Mouse (Mus musculus) liver, embryonic 14.5 days (tissue): ENCODE data around the gene Chst11. TPM values are rescaled to one million over a fixed set of nuclear protein-coding genes. Genes with fewer than 3 reads are reported as not detected.

ENCODE experiments used
- ATAC-seq: fragments of 200-750 bp; cut with Nextera tagmentation; 2 replicates; pipeline ENCODE4 v1.8.0; 2017; ENCODE audit warnings: moderate number of reproducible peaks, mild to moderate bottlenecking, moderate library complexity; ENCODE audit not compliant: insufficient read depth
- DNase-seq, 3 experiments: peaks; one replicate each; pipeline ENCODE4 v3.0.0-alpha.2; 2012 to 2013; ENCODE audit warnings: low read depth in 3 of 3, low spot score in 3 of 3
- H3K27ac ChIP-seq: fragments of 300-500 bp; sonication (generic); 2 replicates; pipeline ENCODE4 v1.5.1; 2014; ENCODE audit warnings: moderate library complexity, mild to moderate bottlenecking, control low read depth, inconsistent platforms
- H3K27me3 ChIP-seq: fragments of 300-500 bp; sonication (generic); 2 replicates; pipeline ENCODE4 v1.6.1; 2014; ENCODE audit warnings: mild to moderate bottlenecking, low read length, moderate library complexity; ENCODE audit not compliant: control insufficient read depth, insufficient read depth
- H3K36me3 ChIP-seq: fragments of 300-500 bp; sonication (generic); replicated peaks from 2 replicates; pipeline ENCODE4 v1.6.1; 2014; ENCODE audit warnings: low read depth; ENCODE audit not compliant: control insufficient read depth, insufficient read depth
- H3K4me1 ChIP-seq, 2 experiments: fragments of 200-500 bp in 1 of 2; fragments of 300-500 bp in 1 of 2; sonication (generic) in 1 of 2; replicated peaks; 2 replicates each; pipeline ENCODE4 v1.6.1; 2012 to 2014; ENCODE audit warnings: antibody characterized with exemption in 1 of 2, inconsistent platforms in 1 of 2, low read length in 1 of 2; ENCODE audit not compliant: control insufficient read depth in 2 of 2, insufficient read depth in 2 of 2
- H3K4me2 ChIP-seq: fragments of 300-500 bp; sonication (generic); 2 replicates; pipeline ENCODE4 v1.6.1; 2014; ENCODE audit warnings: low read depth, mild to moderate bottlenecking, control low read depth, moderate library complexity
- H3K4me3 ChIP-seq, 2 experiments: fragments of 200-500 bp in 1 of 2; fragments of 300-500 bp in 1 of 2; sonication (generic) in 1 of 2; 2 replicates each; pipeline ENCODE4 v1.5.1; 2012 to 2014; ENCODE audit warnings: low read depth in 2 of 2, low read length in 2 of 2, mild to moderate bottlenecking in 2 of 2, control low read depth in 1 of 2, inconsistent platforms in 1 of 2, moderate library complexity in 1 of 2; ENCODE audit not compliant: insufficient read depth in 1 of 2
- H3K9ac ChIP-seq: fragments of 300-500 bp; sonication (generic); replicated peaks from 2 replicates; pipeline ENCODE4 v1.6.1; 2014; ENCODE audit warnings: mild to moderate bottlenecking, control low read depth, moderate library complexity
- H3K9me3 ChIP-seq: fragments of 300-500 bp; sonication (generic); 2 replicates; pipeline ENCODE4 v1.6.1; 2016; ENCODE audit warnings: low read length, mixed read lengths; ENCODE audit not compliant: control insufficient read depth
- CTCF ChIP-seq: IDR thresholded peaks from 2 replicates; pipeline ENCODE4 v1.5.1; 2016; ENCODE audit warnings: antibody characterized with exemption, low read depth, control low read depth
- EP300 ChIP-seq: IDR thresholded peaks from 2 replicates; pipeline ENCODE4 v1.6.1; 2016; ENCODE audit warnings: antibody characterized with exemption, low read depth
- WGBS: fragments of 180-500 bp; shearing (Covaris S2); extraction: QIAGEN DNeasy Blood & Tissue Kit; methylation state at CpG from one replicate; pipeline ENCODE4 v1.1.7; 2014; ENCODE audit not compliant: insufficient replicate concordance; 5-methylcytosine and 5-hydroxymethylcytosine counted together
- polyA plus RNA-seq, 2 experiments: library from polyadenylated mRNA; depleted of rRNA in 1 of 2; stranded (reverse) in 1 of 2; unstranded in 1 of 2; fragments of >200 nt; fragmentation: Nextera tagmentation in 1 of 2; extraction: Ambion mirVana in 1 of 2; gene quantifications; 2 replicates each; pipeline versions ENCODE4 v1.2.1 to v1.2.3; 2012 to 2014

Gene Chst11
- polyA plus RNA-seq, 2 experiments, result 1.8 to 5.2 TPM

- Histone ChIP-seq H3K36me3 (no peaks in the 10 kb centered on the region), H3K4me2 (no peak overlapping the region), H3K9me3 (no peaks in the 10 kb centered on the region), H3K4me1 (no peaks in the 10 kb centered on the region), H3K27ac (no peak overlapping the region), H3K27me3 (no peaks in the 10 kb centered on the region), H3K9ac (no peak overlapping the region), H3K4me3 (no peak overlapping the region)
- no peak for TF ChIP-seq EP300
- TF ChIP-seq CTCF, result peak; percentile 87
- ATAC-seq (no peak), DNase-seq (peak in 2 of 3 experiments; percentile 9 to 23)
- WGBS, result 22% methylated on average over 12 of the region's 12 CpGs
Measured at GRCm38 (mm10) chr10:83219729-83220128, 234.4 kb downstream of the Chst11 start.

DNA sequence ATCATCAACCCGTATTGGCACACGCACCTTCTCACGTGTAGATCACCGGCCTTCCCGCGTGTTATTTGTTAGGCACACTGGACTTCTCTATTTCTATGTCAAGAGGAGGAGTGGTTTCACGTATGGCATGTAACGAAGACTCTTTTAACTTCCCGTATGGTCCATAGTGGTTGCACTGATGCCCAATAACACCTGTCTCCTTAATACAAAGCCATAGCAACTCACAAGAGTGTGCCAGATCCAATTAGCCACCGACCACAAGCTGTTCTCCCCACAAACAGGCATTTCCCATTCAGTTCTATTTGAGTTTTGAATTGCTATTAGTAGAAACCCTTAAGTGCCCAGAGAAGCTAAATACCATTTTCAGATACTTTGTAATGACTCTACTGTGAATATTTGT is 234.9 kb downstream of the Chst11 start:
- Histone ChIP-seq H3K36me3 (no peaks in the 10 kb centered on the region), H3K9me3 (no peaks in the 10 kb centered on the region), H3K4me2 (no peak overlapping the region), H3K4me1 (no peaks in the 10 kb centered on the region), H3K9ac (no peak overlapping the region), H3K27me3 (no peaks in the 10 kb centered on the region), H3K27ac (no peak overlapping the region), H3K4me3 (no peak overlapping the region)
- ATAC-seq (no peak), DNase-seq (no peak)
- 67% methylated on average over 10 of the region's 10 CpGs for WGBS
- TF ChIP-seq CTCF, result no peak
- TF ChIP-seq EP300, result no peak

DNA sequence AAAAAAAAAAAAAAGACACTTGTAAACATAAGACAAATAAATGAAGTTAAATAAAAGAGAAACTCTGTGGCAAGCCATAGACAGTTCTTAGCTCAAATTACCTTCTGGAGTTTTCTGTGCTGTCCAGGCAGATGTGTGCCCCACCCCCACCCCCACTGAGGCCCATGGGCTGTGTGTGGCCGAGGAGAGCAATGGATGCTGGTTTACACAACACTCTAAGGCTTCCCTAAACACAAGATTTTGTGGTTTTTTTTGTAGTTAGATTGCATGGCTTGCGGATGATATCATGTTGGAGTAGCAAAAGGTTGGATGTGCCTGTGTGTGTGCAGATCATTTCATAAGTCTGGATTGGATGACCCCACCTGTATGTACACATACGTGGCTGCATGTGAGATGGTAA is 235.5 kb downstream of the Chst11 start:
- Histone ChIP-seq H3K4me2 (no peak overlapping the region), H3K36me3 (no peaks in the 10 kb centered on the region), H3K27me3 (no peaks in the 10 kb centered on the region), H3K9me3 (no peaks in the 10 kb centered on the region), H3K4me3 (no peak overlapping the region), H3K4me1 (no peaks in the 10 kb centered on the region), H3K9ac (no peak overlapping the region), H3K27ac (no peak overlapping the region)
- WGBS, result 56% methylated on average over 3 of the region's 3 CpGs
- TF ChIP-seq EP300 (no peak), CTCF (no peak)
- DNase-seq (no peak), ATAC-seq (no peak)

- H3K4me1 ChIP-seq, result peaks cover 0 to 2% of the 10 kb centered on the region in 2 experiments; a peak in 1 of 4 replicates
- H3K4me3 ChIP-seq, result no peak overlapping the region
- H3K4me2 ChIP-seq, result no peak overlapping the region
- no peak overlapping the region for H3K27ac ChIP-seq
- DNase-seq (no peak), ATAC-seq (no peak)
- no peaks in the 10 kb centered on the region for H3K36me3 ChIP-seq
- no peaks in the 10 kb centered on the region for H3K27me3 ChIP-seq
- WGBS, result 37% methylated on average over 3 of the region's 3 CpGs
- TF ChIP-seq EP300 (no peak), CTCF (peak; percentile 59)
- no peak overlapping the region for H3K9ac ChIP-seq
- no peaks in the 10 kb centered on the region for H3K9me3 ChIP-seq
Measured at GRCm38 (mm10) chr10:83224999-83225398, 239.7 kb downstream of the Chst11 start.

DNA sequence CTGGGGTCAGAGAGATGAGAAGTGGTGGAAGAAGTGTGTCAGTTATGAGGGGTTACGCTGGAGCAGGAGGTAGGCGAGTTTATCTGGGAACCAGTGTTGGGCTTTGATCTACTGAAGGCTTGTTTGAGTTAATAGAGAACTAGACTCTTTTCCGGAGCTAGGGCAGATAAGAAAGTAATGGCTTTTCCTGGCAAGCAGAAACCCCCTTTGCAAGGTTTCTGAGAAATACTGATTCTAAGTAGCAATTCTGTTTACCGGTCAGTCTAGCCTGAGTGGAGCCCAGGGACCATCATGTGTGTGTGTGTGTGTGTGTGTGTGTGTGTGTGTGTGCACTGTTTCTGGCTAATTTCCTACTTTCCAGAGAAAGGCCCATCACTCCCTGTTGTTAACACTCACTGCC is 243.3 kb downstream of the Chst11 start:
- Histone ChIP-seq H3K4me2 (no peak overlapping the region), H3K27ac (no peak overlapping the region), H3K4me1 (peaks cover 0 to 2% of the 10 kb centered on the region in 2 experiments; a peak in 1 of 4 replicates), H3K27me3 (no peaks in the 10 kb centered on the region), H3K36me3 (no peaks in the 10 kb centered on the region), H3K4me3 (no peak overlapping the region), H3K9ac (no peak overlapping the region), H3K9me3 (no peaks in the 10 kb centered on the region)
- ATAC-seq, result no peak
- DNase-seq, result no peak
- 26% methylated on average over 4 of the region's 4 CpGs for WGBS
- no peak for TF ChIP-seq CTCF
- TF ChIP-seq EP300, result no peak
